Mouse (Mus musculus) neural tube, embryonic 12.5 days (tissue): ENCODE measurements at regions not wholly inside any gene's neighbourhood (a gene's known extent, or its start where the extent isn't known, plus 50 kb on each side); places are given as distances from the start of the nearest gene placed in this dataset.

Source experiments
- ATAC-seq: fragments of 200-750 bp; cut with Nextera tagmentation; 2 replicates; pipeline ENCODE4 v1.8.0; 2017; ENCODE audit warnings: low read depth, mild to moderate bottlenecking, moderate TSS enrichment, moderate library complexity; ENCODE audit not compliant: low FRiP score
- H3K27ac ChIP-seq: fragments of 300-500 bp; sonication (generic); 2 replicates; pipeline ENCODE4 v1.5.1; 2016
- H3K27me3 ChIP-seq: fragments of 300-500 bp; sonication (generic); replicated peaks from 2 replicates; pipeline ENCODE4 v1.6.1; 2016; ENCODE audit warnings: mild to moderate bottlenecking
- H3K36me3 ChIP-seq: fragments of 300-500 bp; sonication (generic); 2 replicates; pipeline ENCODE4 v1.6.1; 2016; ENCODE audit warnings: mild to moderate bottlenecking
- H3K4me1 ChIP-seq: fragments of 300-500 bp; sonication (generic); 2 replicates; pipeline ENCODE4 v1.6.1; 2016
- H3K4me2 ChIP-seq: fragments of 300-500 bp; sonication (generic); replicated peaks from 2 replicates; pipeline ENCODE4 v1.6.1; 2016; ENCODE audit warnings: mild to moderate bottlenecking
- H3K4me3 ChIP-seq: fragments of 300-500 bp; sonication (generic); 2 replicates; pipeline ENCODE4 v1.5.1; 2016
- H3K9ac ChIP-seq: fragments of 300-500 bp; sonication (generic); 2 replicates; pipeline ENCODE4 v1.6.1; 2016; ENCODE audit warnings: mild to moderate bottlenecking
- H3K9me3 ChIP-seq: fragments of 300-500 bp; sonication (generic); 2 replicates; pipeline ENCODE4 v1.6.1; 2016; ENCODE audit warnings: mild to moderate bottlenecking
- WGBS: fragments of 180-500 bp; shearing (Covaris S2); methylation state at CpG from one replicate; pipeline ENCODE4 v1.1.7; 2016; 5-methylcytosine and 5-hydroxymethylcytosine counted together

- no peaks in the 10 kb centered on the region for H3K27me3 ChIP-seq
Observed at GRCm38 (mm10) chr4:46257061-46257795, 61.1 kb upstream of the Xpa start.

DNA sequence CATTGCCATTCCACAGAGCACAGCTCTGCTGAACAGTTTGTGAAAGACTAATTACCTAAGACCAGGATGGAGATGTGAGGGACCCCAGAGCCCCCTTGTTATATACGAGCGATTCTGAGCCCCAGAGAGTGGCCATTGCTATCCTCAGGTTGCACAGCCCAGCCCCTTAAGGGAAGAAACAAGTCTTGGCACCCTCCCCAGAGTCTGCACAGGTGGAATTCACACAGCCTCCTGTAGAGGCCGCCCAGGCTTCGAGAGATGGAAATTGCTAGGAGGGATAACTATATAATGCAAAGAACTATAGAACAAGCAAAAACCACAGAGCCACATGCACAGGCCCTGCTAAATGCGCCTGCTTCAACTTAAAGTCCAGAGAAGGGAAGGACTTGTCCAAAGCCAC is 62.7 kb upstream of the Xpa start:
- Histone ChIP-seq H3K4me1 (no peaks in the 10 kb centered on the region), H3K27me3 (no peaks in the 10 kb centered on the region), H3K27ac (no peak overlapping the region), H3K4me2 (no peak overlapping the region), H3K9me3 (no peaks in the 10 kb centered on the region), H3K9ac (no peak overlapping the region), H3K4me3 (no peak overlapping the region), H3K36me3 (no peaks in the 10 kb centered on the region)
- 68% methylated on average over 5 of the region's 5 CpGs for WGBS
- no peak for ATAC-seq

More at GRCm38 (mm10) chr4:46257061-46257795, 61.1 kb upstream of the Xpa start:
- H3K36me3 ChIP-seq = no peaks in the 10 kb centered on the region
- H3K27ac ChIP-seq = no peak overlapping the region
- H3K4me1 ChIP-seq = no peaks in the 10 kb centered on the region
- no peaks in the 10 kb centered on the region for H3K9me3 ChIP-seq
- no peak overlapping the region for H3K9ac ChIP-seq
- 79% methylated on average over 12 of the region's 12 CpGs for WGBS
- H3K4me2 ChIP-seq = no peak overlapping the region
- no peak for ATAC-seq
- no peak overlapping the region for H3K4me3 ChIP-seq

- Histone ChIP-seq H3K4me2 (no peak overlapping the region), H3K36me3 (no peaks in the 10 kb centered on the region), H3K9ac (no peak overlapping the region), H3K4me3 (no peak overlapping the region), H3K9me3 (no peaks in the 10 kb centered on the region), H3K4me1 (peaks cover 12% of the 10 kb centered on the region; the same call in 1 of the 2 replicates), H3K27ac (no peak overlapping the region), H3K27me3 (no peaks in the 10 kb centered on the region)
- WGBS = 49% methylated on average over 6 of the region's 6 CpGs
- no peak for ATAC-seq
Observed at GRCm38 (mm10) chr4:46268564-46269247, 72.6 kb upstream of the Xpa start.

GRCm38 (mm10) chr4:46271066-46271465 is 72.3 kb upstream of the Foxe1 start:
- no peaks in the 10 kb centered on the region for H3K36me3 ChIP-seq
- no peak overlapping the region for H3K4me2 ChIP-seq
- H3K9ac ChIP-seq = no peak overlapping the region
- H3K4me1 ChIP-seq = peaks cover 12% of the 10 kb centered on the region; the same call in 1 of the 2 replicates
- ATAC-seq = no peak
- H3K27me3 ChIP-seq = no peaks in the 10 kb centered on the region
- H3K9me3 ChIP-seq = no peaks in the 10 kb centered on the region
- WGBS = 7% methylated on average over 2 of the region's 2 CpGs
- no peak overlapping the region for H3K4me3 ChIP-seq
- H3K27ac ChIP-seq = no peak overlapping the region

DNA sequence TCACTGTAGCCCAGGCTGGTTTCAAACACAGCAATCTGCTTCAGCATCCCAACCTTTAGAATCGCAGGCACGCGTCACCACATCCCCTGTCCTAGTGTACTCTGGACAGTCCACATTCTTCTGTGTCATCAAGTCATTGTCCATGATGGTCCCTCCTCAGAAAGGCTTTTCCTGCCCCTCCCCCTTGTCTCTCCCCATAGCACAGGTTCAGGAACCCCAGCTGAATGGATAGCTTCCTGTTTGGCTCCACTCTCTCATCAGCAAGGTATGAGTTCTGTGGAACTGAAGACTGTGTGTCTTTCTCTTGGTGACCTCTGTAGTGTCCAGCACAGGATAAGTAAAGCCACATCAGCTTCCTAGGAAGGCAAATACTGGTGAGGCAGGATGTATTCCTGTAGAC is 67.6 kb upstream of the Foxe1 start:
- H3K4me2 ChIP-seq = no peak overlapping the region
- no peak for ATAC-seq
- no peak overlapping the region for H3K4me3 ChIP-seq
- no peak overlapping the region for H3K27ac ChIP-seq
- H3K4me1 ChIP-seq = peaks cover 13% of the 10 kb centered on the region
- no peaks in the 10 kb centered on the region for H3K27me3 ChIP-seq
- H3K36me3 ChIP-seq = no peaks in the 10 kb centered on the region
- WGBS = 80% methylated on average over 3 of the region's 3 CpGs
- no peak overlapping the region for H3K9ac ChIP-seq
- no peaks in the 10 kb centered on the region for H3K9me3 ChIP-seq

GRCm38 (mm10) chr4:46276851-46277581 is 66.4 kb upstream of the Foxe1 start:
- Histone ChIP-seq H3K36me3 (no peaks in the 10 kb centered on the region), H3K27ac (no peak overlapping the region), H3K9ac (no peak overlapping the region), H3K4me1 (peaks cover 5% of the 10 kb centered on the region; the same call in 1 of the 2 replicates), H3K27me3 (no peaks in the 10 kb centered on the region), H3K4me2 (peak overlapping the region; percentile 12; the same call in 1 of the 2 replicates), H3K9me3 (no peaks in the 10 kb centered on the region), H3K4me3 (no peak overlapping the region)
- ATAC-seq = no peak
- WGBS = 20% methylated on average over 19 of the region's 19 CpGs

DNA sequence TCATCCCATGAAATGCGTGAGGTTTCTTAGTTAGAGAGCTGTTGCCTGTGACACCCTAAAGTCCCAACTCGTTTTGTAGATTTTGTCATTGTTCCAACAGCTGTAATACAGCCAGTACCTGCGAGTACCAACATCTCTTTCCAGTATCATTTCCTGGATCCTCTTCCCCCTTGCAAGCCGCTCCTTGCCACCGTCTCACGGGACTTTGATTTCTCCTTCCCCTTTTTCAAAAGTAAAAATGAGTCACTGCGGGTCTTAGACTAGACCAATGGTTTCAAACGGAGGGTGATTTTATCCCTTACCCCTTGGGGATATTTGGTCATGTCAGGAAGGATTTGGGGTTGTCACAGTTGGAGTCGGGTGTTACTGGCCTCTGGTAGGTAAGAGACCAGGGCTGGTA is 56.5 kb upstream of the Foxe1 start:
- Histone ChIP-seq H3K27ac (no peak overlapping the region), H3K4me2 (no peak overlapping the region), H3K9me3 (no peaks in the 10 kb centered on the region), H3K27me3 (no peaks in the 10 kb centered on the region), H3K4me3 (no peak overlapping the region), H3K9ac (no peak overlapping the region), H3K4me1 (no peaks in the 10 kb centered on the region), H3K36me3 (no peaks in the 10 kb centered on the region)
- 88% methylated on average over 9 of the region's 9 CpGs for WGBS
- ATAC-seq = no peak

- Histone ChIP-seq H3K27me3 (0 out of 2 replicates have a peak, but pooled peaks cover 5% of the 10 kb centered on the region), H3K9me3 (no peaks in the 10 kb centered on the region), H3K4me3 (no peak overlapping the region), H3K27ac (no peak overlapping the region), H3K4me1 (no peaks in the 10 kb centered on the region), H3K4me2 (no peak overlapping the region), H3K9ac (no peak overlapping the region), H3K36me3 (no peaks in the 10 kb centered on the region)
- 56% methylated on average over 10 of the region's 10 CpGs for WGBS
- ATAC-seq = no peak
Observed at GRCm38 (mm10) chr4:46291620-46292254, 51.7 kb upstream of the Foxe1 start.
